Mouse (Mus musculus): ENCODE measurements around the gene Rnf167.
A peak's percentile ranks its signal among the peaks of the same experiment; 100 is the strongest.

The Rnf167 gene

DNA sequence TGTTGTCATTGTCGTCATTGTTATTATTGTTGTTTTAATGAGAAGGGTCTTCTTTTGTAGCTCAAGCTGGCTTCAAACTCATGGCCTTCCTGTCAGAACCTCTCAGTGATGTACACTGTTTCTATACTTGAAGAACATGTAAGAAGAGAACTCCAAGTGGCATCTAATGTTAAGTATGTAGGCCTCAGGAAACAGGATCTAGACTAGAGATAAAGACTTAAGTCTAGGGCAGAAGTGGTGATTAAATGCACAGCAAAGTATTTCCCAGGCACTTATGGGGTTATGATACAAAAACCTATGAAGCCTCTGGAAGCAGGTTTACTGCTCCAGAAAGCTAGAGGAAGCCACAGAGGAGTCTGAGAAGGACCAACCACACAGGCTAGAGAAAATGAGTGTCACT is 8.7 kb upstream of the Rnf167 start:
- DNase-seq (ENCODE audit: low spot score), result no peak

DNA sequence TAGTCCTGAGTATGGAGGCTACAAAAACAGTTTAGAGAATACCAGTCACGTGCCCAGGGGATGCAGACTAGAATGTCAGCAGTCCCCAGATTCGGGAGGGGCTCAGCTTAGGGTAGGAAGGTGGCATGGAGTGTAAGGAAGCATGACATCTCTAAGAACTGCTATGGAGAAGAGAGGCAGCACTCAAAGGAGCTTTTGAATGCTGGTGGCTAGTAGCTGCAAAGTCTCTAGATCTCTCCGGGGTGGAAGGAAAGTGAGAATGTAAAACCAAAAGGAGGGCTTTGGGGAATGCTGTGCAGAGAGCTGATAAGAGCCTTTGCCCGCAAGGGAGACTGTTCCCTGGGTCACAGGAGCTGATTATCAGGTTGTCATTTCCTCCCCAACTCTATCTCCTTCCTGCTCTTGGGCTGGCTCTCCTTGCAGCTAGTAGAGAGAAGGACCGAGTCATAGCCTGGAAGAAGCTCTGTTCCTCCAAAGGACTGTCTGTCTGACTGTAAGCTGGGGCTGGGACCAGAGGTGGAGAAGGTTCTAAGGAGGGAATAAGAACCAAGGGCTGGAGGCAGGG is 8.2 kb upstream of the Rnf167 start, which contains the start of gene Gp1ba:
Gp1ba (plus strand) TSS at position 409 of the 565 bp plus-strand sequence.
- peak; percentile 66 for DNase-seq (ENCODE audit: low spot score)

DNA sequence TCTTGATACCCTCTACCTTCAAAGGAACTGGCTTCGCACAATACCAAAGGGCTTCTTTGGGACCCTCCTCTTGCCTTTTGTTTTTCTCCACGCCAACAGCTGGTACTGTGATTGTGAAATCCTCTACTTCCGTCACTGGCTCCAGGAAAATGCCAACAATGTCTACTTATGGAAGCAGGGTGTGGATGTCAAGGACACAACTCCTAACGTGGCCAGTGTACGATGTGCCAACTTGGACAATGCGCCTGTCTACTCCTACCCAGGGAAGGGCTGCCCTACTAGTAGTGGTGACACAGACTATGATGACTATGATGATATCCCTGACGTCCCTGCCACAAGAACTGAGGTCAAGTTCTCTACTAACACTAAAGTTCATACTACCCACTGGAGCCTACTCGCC is 7.1 kb upstream of the Rnf167 start:
- DNase-seq (ENCODE audit: low spot score), result no peak

- no peak for DNase-seq (ENCODE audit: low spot score)
Observed at GRCm38 (mm10) chr11:70641241-70641640, 5.8 kb upstream of the Rnf167 start.

GRCm38 (mm10) chr11:70643051-70643450 is 4.0 kb upstream of the Rnf167 start:
- DNase-seq (ENCODE audit: low spot score), result no peak

DNA sequence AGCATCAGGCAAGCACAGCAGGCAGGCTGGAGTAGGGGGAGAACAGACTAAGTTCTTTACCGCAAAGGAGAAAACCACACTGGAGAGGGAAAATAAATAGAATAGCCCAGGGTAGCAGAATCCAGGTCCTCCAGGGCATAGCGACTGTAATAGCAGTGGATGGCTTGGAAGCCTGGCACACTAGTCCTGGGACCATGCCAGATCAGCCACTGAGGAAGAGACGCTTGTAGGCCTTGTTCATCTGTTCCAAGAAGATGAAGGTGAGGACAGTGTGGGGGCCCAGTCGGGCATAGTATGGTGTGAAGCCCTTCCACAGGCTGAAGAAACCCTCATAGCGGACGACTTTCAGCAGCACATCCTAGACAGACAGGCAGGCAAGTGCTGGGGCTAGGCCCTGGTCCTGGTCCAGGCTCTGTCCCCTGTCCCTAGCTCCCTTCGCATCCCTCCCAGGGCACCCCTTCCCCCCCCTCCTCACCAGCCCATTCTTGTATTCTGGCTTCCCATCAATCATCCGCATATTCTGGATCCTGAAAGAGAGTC is 2.4 kb upstream of the Rnf167 start:
- DNase-seq (ENCODE audit: low spot score), result no peak

GRCm38 (mm10) chr11:70645461-70646258 is 1.4 kb upstream of the Rnf167 start:
- no peak for DNase-seq (ENCODE audit: low spot score)

DNA sequence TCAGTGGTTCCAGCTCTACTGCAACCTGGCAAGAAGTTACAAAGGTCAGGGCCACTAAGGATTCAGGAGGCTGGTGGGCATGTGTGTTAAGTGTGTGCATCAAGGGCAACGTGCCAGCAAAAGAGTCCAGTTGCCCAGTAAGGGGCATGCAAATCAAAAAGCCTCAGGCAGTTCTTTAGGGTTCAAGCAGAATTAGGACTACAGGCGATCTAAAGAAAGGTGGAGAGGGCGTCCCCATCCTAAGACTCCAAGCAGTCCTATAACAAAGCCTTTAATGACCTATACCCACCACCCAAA is 828 bp upstream of the Rnf167 start:
- DNase-seq (ENCODE audit: low spot score), result no peak

DNA sequence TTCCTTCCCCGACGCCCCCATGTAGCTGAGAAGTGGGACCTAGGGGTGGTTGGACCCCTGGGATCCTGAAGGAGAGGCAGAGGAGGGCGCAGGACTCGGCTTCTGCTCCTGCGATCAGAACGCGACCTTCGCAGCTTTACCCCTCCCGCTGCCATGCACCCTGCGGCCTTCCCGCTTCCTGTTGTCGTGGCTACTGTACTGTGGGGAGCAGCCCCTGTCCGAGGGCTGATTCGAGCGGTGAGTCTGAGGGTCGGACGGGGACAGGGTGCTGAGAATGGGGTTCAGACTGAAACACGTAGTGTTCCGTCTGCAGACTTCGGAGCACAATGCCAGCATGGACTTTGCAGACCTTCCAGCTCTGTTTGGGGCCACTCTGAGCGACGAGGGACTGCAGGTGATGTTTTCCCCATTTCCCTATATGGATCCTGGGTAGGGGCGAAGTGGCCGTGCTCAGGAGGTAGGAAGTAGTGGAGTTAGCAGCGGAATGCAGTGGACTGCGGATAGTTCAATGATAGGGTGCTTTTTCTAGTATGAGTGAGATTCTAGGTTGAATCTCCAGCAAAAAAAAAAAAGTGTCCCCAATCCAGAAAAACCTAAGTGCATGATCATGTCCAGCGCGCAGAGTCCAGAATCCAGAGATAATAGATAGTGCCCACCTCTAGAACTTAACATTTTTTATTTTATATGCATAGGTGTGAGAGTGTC is 833 bp downstream of the Rnf167 start:
- no peak for DNase-seq (ENCODE audit: low spot score)

DNA sequence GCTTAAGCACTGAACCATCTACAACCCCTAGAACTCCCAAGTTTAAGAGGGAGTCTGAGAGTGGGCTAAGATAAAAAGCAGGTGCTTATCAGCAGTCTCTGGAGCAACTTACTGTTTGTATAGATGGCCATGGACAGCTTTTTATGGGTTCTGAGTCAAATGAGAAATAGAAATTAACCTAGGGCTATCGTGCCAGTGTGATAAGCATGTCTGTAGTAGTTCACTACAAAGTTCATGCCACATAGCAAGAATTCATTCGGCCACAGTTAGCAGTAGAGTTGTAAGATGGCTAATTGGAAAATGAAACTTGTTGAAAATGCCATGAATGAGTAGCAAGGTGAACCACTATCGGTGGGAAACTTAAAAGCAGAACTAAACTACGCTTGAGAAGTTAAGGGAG is 1.5 kb downstream of the Rnf167 start:
- DNase-seq (ENCODE audit: low spot score), result peak; percentile 70

GRCm38 (mm10) chr11:70649185-70649734 is 2.2 kb downstream of the Rnf167 start:
- no peak for DNase-seq (ENCODE audit: low spot score)

GRCm38 (mm10) chr11:70650322-70651175 is 3.5 kb downstream of the Rnf167 start:
- no peak for DNase-seq (ENCODE audit: low spot score)

DNA sequence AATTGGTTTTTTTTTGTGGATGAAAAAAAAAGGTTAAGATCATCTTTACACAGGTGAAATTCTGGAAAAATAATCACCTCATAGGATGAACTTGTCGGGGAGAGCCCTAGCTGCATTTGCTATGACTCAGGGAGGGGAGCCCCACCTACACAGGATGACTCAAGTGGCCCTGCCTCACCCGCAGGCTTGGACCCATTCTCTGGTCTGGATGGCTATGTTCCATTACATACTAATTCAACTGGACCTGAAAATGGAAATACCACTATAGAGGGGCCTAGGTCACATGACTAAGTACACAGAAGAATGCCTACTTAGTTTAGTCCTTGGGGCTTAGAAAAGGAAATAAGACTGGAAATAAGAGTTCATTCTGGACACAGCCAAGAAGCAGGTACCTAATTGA is 4.4 kb downstream of the Rnf167 start:
- no peak for DNase-seq (ENCODE audit: low spot score)

GRCm38 (mm10) chr11:70652029-70652883 is 5.2 kb downstream of the Rnf167 start:
- no peak for DNase-seq (ENCODE audit: low spot score)

DNA sequence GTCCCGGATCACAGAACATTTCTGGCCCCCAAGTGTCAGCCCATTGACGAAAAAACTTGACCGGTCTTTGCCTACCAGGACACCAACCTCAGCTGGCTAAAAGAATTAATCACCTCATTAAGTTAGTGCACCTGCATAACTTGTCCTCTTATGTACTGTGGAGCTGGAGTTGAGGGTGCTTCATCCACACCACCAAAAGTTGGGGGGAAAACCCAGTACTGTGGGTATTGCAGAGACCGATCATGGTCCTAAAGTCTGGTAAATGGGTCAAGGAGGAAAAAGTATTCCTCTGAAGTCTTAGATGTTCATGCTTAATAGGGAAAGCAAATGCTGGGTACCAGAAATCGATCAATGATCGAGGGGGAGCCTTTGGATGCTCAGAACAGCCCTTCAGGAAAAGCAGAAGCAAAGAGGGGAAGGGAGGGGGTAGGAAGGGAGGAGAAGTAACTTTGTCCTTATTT is 5.9 kb downstream of the Rnf167 start:
- DNase-seq (ENCODE audit: low spot score), result no peak

- peak; percentile 69 for DNase-seq (ENCODE audit: low spot score)
Observed at GRCm38 (mm10) chr11:70653345-70654197, 6.5 kb downstream of the Rnf167 start.

GRCm38 (mm10) chr11:70654198-70654922 is 7.3 kb downstream of the Rnf167 start, which contains the start of gene Pfn1:
Pfn1 (minus strand) TSS chr11:70654644.
- DNase-seq (ENCODE audit: low spot score), result peak; percentile 82

DNA sequence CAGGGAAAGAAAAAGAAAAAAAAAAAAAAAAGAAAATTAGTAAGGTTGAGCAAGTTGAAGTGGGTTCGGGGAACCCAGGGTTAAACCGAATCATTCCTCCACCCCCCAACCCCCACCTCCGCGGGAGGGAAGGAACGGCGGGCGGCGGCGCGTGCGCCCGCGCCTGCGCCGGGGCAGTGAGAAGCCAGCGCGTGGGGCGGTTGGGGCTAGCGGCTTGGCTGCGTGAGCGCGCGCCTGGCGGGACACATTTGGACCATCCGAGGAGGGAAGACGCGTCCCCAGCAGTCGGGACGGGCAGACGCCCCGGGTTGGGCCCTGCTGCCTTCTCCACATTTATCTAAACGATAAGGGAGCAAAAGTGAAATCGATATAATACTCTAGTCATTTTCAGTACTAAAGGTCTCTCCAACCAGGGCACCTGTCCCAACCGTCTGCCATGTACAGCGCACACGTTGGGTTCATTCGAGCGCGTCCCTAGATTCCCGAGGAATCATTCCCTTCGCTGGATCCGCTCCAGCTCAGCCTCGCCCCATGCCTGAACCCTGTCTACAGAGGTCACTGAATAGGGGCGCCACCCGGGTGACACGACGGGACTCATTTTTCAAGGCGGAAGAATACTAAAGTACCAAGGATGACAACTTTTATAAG is 8.0 kb downstream of the Rnf167 start:
- DNase-seq (ENCODE audit: low spot score), result peak; percentile 69

Measured in c-Kit-positive CD71-positive TER-119-positive erythroid progenitor cells, embryonic 14.5 days (primary cell).